Mouse (Mus musculus) CD8-positive naive resting alpha-beta T cell, adult 2 months (primary cell): ENCODE results near the gene Ppara.
A peak's percentile ranks its signal among the peaks of the same experiment; 100 is the strongest.

Source experiments
- DNase-seq, 2 experiments: peaks; one replicate each; pipeline ENCODE4 v3.0.0; 2022; ENCODE audit warnings: low read depth in 2 of 2, low spot score in 2 of 2

Gene Ppara

DNA sequence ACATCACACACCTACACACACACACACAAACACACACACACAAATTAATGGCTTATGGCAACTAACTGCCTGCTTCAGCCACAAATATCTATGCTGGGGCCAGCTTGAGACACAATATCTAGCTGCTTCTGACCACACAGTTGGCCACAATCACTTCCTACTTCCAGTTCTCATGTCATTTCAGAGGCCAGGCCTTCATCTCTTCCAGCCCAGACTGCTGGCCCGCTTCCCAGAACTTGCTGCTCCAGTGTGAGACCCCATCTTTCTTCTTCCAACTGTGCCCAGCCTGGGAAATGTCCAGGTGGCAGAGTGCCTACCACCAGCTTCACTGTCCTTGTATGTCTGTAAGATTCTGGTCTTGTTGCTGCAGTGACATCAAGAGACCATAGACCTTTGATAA lies 58.0 kb downstream of the Ppara start:
- DNase-seq, result no peak

DNA sequence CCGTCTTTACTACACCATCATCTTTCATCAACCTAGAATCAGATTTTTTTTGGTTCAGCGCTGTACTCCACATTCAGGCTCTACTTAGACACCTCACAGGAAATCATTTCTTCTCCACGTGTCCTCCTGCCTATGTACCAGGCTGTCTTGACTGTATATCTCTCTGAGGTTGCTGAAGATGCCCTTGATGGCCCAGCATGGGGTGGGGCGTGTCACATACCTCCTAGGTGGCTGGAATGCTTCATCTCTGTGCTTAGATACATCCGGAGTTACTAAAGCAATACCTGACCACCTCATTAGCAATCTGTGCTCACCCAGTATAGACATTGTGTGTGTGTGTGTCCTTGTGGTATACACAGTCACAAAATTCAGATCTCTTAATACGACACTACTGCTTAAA lies 60.7 kb downstream of the Ppara start:
- DNase-seq, result no peak

DNA sequence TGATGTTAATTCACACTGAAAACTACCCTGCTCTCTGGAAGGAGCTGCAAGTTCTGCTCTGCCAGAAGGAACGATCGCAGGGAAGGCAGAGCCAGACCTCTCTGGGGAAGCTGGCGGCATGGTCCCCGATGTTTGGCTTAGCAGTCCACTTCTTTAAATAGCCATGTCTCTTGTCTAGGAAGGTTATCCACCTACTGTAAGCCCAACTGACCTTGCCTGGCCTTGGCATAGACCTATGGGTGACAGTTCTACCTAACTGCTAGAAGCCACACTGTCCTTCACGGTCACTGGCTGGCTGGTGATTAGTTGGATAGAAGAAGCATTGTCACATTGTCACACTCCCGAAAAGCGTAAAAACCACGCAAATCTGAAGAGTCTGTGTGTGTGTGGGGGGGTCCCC lies 63.9 kb downstream of the Ppara start:
- DNase-seq, result no peak

DNA sequence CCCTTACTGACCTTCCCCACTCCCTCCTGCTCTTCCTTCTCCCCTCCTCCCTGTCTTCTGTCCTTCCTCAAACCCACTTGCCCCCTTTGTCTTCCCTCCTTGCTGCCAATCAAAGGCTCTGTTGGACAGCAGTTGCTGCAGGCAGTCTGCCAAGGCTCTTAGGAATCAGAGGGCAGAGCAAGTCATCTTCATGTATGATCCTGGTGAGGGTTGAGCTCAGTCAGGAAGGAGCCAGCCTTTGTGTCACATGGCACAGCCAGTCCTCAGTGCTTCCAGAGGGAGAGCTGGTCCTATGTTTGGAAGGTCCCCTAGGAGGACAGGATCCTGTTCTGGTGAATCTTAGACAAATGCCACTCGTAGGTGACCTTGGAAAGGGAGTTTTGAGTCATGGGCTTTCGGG lies 68.1 kb downstream of the Ppara start:
- DNase-seq, result no peak

DNA sequence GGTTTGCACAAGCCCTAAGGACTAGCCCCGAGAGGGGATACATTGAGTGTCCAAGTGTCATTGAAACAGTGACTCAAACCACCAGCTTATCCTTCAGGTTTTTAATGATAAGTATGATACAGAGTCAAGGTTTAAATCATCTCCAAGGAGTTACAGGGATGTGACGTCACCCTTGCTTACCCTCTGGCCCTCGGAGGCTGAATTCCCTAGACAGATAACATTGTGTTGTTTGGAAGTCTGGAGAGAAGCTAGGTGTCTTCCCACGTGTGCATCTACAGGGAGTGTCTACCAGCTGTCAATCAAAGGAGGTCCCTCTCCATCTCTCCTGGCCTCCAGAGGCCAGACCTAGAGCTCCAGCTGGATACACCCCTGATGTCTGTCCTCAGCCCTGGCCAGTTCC lies 72.1 kb downstream of the Ppara start:
- no peak for DNase-seq

DNA sequence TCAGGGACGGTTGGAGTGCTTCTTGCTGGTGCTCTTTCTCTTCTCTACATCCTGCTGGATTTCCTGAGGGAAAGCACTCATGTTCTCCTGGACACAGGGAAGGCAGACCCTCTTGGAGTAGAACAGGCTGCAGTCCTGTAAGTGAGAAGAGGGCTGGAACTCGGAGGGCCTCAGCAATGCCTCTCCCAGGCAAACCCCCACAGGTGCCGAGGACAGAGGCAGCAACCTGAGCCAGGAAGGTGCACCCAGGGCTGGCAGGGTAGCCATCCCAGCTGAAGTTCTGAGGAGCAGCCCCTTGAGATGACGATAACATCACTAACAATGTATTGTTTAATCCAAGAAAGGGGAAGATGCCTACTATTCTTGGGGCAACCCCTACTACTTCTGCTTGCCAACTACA lies 72.6 kb downstream of the Ppara start:
- no peak for DNase-seq

DNA sequence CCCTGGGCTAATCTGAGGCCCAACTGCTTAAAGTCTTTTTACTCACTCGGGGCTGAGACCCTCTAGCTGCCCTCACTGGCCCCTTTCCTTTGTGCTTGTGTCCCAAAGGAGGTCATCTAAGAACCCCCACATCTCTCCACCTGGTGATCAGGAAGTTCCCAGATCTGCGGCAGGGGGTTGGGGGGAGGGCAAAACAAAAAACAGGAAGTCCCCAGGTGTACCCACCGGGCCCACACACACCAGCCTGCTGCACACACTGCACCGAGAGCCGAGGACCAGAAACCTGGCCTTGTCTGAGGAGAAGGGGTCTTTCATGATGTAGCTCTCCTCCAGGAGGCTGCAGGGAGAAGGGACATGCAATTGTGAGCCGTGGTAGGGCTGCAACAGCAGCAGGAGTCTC lies 73.2 kb downstream of the Ppara start:
- no peak for DNase-seq

DNA sequence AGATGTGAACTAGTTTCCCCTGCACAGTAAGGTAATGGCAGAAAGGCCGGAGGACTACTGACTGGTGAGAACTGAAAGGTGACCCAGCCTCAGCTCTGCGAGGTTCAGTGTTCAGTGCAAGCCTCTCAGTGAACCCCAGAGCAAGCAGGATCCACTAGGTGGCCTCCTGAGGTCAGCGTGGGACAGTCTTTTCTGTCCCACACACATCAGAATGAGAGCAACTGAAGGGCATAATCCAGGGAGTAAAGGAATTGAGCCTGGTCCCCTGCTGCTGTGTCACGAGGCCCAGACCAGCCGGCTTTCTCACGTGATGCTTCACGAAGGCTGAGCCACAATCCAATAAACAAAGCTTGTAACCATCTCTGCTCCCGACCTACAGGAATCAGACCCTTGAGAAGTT lies 73.7 kb downstream of the Ppara start:
- DNase-seq, result no peak

DNA sequence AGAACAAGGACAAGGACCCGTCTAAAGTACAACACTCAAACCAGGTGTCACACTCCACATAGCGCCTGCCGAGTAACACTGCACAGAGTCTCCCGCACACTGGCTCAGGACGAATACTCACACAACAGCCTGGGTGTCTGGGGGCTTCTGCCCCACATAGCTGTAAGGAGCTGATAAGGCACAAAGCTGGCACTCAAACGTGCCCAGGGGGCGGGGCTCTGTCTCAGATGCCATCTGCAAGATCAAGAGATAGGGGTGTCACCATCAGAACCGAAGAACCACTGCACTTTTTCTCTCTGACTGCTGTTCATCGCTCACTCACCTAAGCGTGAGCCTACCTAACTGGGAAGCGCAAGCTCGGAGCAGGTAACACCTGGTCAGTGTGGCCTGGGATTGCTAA lies 74.3 kb downstream of the Ppara start:
- no peak for DNase-seq

DNA sequence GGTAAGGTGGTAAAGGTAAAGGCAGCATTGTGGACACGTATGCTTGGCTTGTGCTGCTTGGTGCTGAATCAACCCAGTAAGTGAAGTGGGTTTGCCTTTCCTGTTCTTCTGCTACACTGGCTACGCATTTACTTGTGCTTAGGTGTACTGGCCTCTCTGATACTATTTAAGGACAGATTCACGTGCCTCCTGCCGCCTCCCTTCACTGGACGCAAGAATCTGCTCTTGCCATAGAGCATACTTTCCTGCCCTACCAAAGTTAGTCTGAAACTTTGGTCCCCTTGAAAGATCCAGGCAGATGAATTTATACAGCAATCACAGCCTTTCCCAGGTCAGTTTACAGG lies 75.7 kb downstream of the Ppara start:
- no peak for DNase-seq

DNA sequence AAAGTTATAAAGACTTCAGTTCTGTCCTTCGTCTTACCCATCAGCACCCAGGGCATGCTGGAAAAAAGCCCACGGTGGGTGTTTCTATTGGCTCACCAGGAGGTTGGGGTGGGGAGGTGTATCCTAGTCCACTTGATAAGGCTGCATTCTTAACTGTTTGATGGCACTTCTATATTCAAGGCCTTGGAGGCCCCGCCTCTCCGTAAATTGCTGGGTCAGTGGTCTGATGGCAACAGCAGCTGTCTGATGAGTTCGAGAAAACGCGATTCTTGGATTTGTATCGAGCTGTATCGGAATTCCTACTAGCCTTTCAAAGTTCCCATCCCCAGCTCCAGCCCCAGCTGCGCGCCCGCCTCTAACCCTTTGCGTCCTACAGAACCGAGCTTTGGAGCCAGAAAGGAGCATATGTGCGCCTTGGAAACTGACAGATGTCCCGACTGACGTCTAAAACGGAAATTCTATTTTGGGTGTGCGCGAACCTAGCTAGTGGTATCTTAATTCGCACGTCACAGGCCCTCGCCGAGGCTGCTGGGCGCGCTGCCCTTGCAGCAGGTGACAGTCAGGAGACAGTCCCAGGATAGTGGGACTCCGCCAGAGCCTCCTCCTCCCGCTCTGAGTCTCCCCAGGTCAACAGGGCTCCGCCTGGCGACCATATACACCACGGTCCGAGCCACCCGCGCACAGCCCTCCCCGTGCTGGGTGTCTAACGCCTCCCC lies 76.2 kb downstream of the Ppara start:
- DNase-seq, result peak; percentile 41 to 59

DNA sequence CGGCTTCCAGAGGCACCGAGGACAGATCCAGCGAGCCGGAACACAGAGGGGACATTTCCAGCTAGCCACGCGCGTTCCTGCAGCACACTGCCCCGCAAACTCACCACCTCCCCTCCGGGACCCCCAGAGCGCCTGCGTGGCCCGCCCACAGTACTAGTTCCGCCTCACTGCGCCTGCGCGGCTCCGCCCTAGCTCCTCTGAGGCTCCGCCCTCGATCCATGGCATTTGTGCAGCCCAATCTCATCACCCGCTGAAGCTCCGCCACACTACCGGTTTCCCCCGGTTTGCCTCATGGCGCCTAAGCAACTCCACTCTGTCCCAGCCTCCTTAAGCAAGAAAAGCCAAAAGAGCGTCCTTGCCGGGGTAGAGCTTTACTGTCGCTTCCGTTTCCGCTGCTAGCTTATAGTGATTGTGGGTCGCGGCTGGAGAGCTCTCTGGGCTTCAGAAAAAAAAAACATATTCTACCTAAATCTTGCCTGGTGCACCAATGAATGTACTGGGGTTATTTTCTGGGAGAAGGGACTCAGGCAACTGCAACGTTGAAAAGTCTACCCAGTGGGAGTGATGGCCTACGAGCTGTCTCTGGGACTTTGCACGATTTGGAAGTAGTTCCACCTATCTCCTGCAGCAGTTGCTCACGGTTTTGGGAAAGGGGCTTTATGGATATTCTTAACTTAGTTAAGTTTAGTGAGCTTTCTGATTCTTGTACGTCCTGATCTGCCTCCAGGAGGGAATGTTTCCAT lies 76.9 kb downstream of the Ppara start, which contains the start of gene Cdpf1:
TSS of gene Cdpf1 (minus strand) at position 163 of the 743 bp plus-strand sequence.
- DNase-seq, result peak; percentile 98 to 100

DNA sequence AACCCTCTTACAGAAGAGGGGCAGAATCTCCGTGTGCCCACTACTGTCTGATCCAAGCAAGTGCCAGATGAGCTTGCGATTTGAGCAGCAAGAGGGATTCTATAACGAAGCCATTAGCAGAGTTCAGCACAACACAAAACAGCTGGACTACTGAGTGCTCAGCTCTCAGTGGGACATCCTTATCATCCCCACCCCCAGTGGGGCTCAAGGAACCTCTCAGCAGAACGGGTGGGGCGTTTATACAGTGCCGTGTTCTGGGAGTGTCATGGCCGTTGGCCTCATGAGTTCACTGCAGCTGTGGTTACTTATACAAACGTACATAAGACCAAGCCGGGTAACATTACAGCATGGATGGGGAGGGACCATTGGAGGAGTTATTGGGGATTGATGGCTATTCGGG lies 78.6 kb downstream of the Ppara start:
- no peak for DNase-seq

DNA sequence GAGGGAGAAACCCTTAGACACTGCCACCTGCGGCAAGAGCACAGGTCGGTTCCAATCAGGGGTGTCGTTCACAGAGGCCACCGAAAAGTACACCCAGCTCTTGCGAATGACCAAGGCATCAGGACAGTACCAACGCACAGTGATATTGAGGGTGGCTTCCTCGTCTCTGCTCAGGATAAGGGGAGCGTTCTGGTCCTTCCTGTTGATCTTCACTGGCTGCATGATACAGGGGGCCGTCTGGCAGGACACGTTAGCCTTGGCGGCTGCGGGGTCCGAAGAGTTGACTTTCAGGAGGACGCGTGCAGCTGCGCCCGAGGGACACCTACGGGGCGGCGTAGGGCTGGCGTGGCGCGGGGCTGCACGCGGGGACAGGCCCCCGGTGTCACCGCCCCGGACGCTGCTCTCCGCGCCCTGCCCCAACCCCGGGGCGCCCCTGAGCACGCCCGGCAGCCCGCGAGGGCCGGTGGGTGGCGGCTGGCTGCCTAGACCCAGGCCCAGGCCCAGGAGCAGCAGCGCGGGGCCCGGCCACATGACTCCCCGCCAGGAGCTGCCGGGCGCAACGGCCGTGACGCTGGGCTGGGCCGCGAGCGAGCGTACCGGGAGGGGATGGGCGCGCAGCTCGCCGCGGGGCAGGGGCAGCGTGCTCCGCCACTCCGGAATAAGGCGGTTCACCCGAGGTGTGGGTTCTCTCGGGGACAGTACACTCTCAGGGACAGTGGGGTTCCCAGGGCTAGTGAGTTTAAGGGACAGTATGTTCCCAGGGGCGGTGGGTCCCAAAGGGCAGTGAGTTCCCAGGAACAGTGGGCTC lies 86.6 kb downstream of the Ppara start, which contains the start of gene Pkdrej:
TSS of gene Pkdrej (minus strand) at position 532 of the 808 bp plus-strand sequence.
- no peak for DNase-seq

DNA sequence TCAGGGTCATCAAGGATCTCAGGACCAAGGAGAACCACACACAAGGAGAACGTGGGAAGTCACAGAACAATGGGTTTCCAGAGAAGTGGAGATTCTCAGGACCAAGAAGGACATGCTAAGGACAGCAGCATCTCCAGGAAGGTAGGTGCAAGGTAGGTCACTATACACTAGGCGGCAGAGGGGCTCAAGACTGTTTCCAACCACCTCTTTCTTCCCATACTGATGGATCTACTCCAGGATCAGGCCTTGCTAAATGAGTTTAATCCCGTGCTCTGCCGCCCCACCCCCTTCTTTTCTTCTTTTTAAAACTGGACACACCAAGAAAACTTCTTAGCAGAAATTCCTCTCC lies 87.2 kb downstream of the Ppara start:
- DNase-seq, result no peak

DNA sequence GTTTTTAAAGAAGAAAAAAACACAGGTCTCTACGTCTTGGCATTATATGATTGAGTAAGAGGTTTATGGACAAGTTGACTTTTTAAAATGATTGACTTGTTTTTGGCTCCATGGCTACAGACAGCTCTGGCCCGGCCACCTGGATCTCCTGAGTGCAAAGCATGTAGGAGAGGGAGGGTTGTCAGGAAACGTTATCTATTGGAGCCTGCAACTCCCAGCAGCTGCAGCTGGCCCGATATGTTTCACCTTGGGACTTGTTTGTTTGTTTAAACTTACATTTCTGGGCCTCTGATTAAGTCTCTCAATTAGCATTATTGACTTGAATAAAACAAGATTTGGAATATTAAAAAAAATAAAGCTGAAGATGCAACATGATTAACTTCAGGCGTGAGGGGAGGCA lies 91.9 kb downstream of the Ppara start:
- no peak for DNase-seq

DNA sequence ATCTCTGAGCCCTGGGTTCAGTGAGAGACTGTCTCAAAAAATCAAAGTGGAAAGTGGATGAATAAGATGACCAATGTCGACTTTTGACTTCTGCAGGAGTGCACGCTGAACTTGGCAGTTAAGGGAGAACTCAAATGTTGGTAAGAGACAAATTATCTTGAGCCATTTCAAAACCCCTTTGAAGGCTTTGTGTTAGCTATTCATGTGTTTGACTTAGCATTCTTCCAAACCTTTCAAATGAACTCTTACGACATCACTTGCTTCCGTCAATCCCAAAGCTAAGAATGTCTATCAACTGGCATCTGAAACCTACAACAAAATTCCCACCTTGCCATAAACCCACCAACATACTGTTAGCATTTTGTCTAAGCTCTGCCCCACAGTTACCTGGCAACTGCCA lies 93.3 kb downstream of the Ppara start:
- DNase-seq, result no peak

DNA sequence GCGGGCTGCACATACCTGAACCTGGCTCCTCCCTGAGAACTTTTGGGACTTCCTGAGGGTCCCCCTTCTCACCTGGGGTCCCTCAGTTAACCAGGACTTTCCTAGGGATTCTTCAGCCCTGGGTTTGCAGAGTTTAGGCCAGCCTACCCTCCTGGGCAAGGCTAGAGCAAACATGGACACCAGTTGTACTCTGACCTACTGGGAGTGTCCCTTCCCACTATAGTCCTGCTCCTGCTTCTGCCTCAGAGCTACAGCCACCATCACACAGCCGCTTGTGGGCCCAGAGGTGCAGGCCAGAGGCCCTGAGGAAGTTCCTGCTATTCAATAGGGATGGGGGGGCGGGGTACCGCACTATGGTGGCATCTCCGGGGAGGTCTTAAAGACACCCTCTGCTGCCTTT lies 94.7 kb downstream of the Ppara start:
- DNase-seq, result no peak

DNA sequence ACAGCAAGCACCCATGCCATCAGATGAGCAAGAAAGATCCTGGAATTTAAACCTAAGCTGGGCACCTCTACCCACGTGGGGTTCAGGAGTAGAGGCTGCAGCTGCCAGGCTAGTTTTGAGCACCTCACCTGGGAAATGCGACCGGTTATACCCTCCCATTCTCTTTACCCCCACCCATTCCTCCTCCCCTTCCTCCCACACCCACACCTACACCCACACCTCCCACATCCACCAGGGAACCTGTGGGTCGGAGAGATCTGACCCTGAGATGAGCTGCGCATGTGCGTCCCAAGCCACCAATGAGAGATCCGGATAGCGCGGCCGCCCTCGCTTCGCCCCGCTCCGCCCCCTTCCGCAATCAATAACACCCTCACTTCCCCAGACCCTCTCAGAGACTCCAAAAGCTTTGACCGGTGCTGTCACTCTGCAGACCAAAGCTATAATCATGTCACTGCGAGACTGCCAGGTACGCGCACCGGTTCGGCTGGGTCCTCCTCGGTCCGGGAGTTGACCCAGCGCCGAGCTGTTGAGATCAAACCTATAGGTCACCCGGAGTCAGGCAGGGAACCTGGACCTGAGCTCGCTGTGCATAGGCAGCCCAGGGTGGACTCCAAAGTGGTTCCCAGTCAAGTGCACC lies 97.3 kb downstream of the Ppara start, which contains the start of gene Ttc38:
TSS of gene Ttc38 (plus strand) at position 353 of the 637 bp plus-strand sequence.
- DNase-seq, result peak; percentile 45 to 54

DNA sequence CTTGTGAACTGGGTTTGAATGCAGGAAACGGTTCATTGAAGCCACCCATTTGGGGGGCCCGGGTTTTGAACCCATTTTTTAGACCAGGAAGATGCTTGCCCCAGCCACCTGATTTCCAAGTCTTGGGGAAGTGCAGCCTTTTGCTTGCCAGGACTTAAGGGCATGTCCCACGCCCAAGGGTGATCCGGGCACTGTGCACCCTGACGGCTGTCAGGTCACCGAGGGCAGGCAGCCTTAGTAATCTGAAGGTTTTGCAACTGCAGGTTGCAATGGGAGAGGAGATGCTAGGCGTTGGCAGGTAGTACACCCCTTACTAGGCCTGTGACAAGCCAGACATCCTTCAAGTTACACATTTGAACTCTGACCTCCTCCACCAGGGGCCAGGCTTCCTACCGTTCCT lies 97.8 kb downstream of the Ppara start:
- DNase-seq, result no peak

DNA sequence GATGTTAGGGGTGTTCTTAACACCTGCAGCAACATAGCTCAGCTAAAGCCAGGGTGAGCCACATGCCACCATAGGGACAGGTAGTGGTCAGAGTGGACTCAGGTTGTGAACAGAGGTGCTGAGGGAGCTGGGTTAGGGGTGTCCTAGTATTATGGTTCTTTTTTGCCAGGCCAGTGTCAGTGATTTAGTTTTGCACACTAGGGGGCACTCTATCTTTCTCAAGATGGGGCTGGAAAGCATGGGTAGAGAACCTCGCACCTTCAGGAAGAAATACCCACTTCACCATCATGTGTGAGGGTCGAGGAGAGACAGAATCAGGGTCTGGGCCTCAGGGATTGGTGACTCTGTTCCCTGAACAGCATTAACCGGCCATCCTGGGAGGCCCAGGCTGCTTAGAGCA lies 100.6 kb downstream of the Ppara start:
- no peak for DNase-seq

DNA sequence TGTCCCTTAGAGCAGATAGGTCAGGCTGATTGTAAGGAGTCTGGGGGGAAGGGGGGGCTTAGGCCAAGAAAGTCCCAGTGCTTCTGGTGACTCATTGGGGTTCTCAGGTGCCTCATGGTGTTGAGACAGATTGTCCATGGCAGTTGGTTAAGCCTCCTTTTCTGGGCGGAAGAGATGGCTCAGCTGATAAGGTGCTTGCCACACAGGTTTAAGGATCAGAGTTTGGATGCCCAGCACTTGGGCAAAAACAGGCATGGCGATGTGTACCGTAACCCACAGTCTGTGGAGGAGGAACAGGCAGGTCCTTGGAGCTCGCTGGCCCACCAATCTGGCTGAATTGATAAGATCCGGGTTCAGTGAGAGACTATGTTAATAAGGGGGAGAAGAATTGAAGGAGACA lies 102.1 kb downstream of the Ppara start:
- no peak for DNase-seq
